Mouse (Mus musculus) G1E (cell line): Measurements from ENCODE around the gene St6gal1. TPM values are rescaled to one million over a fixed set of nuclear protein-coding genes. Genes with fewer than 3 reads are reported as not detected.

Source experiments
- ATAC-seq: 2 replicates; pipeline ENCODE4 v1.8.0; 2016; ENCODE audit warnings: mild to moderate bottlenecking; ENCODE audit not compliant: insufficient number of reproducible peaks, poor library complexity, low FRiP score, severe bottlenecking; ENCODE audit errors: extremely low read depth
- DNase-seq: peaks from one replicate; pipeline ENCODE4 v3.0.0; 2012; ENCODE audit warnings: low spot score
- H3K27me3 ChIP-seq: 2 replicates; pipeline ENCODE4 v1.6.1; 2012; ENCODE audit warnings: mild to moderate bottlenecking, low read length, inconsistent platforms; ENCODE audit not compliant: insufficient read depth
- H3K36me3 ChIP-seq: replicated peaks from 2 replicates; pipeline ENCODE3; 2012; ENCODE audit warnings: mild to moderate bottlenecking, inconsistent platforms
- H3K4me1 ChIP-seq: 2 replicates; pipeline ENCODE4 v1.6.1; 2012; ENCODE audit warnings: low read depth, low read length, inconsistent platforms, mixed read lengths; ENCODE audit not compliant: insufficient read depth
- H3K4me3 ChIP-seq: 2 replicates; pipeline ENCODE4 v1.5.1; 2012; ENCODE audit warnings: low read depth, mild to moderate bottlenecking, inconsistent platforms, low read length, moderate library complexity, mixed read lengths
- H3K9me3 ChIP-seq: replicated peaks from 2 replicates; pipeline ENCODE4 v1.6.1; 2012; ENCODE audit warnings: inconsistent platforms
- CTCF ChIP-seq: IDR thresholded peaks from 2 replicates; pipeline ENCODE4 v1.5.1; 2012; ENCODE audit warnings: low read depth, low read length, inconsistent platforms, mixed read lengths
- GATA1 ChIP-seq: IDR thresholded peaks from 2 replicates; pipeline ENCODE4 v1.6.1; 2012; ENCODE audit warnings: borderline replicate concordance, low read length, inconsistent platforms, mixed read lengths
- GATA2 ChIP-seq: IDR thresholded peaks from 2 replicates; pipeline ENCODE4 v1.6.1; 2012; ENCODE audit warnings: low read depth, low read length, inconsistent platforms, borderline replicate concordance
- POLR2AphosphoS5 ChIP-seq: IDR thresholded peaks from 2 replicates; pipeline ENCODE4 v1.6.1; 2012; ENCODE audit warnings: low read depth, low read length, inconsistent platforms; ENCODE audit not compliant: insufficient replicate concordance
- TAL1 ChIP-seq: conservative IDR thresholded peaks from 2 replicates; pipeline ENCODE4 v1.6.1; 2012; ENCODE audit warnings: low read depth, low read length, inconsistent platforms, mixed read lengths
- polyA plus RNA-seq: library from polyadenylated mRNA; stranded (reverse); fragments of >175 nt; gene quantifications from 2 replicates; pipeline ENCODE4 v1.2.3, GENCODE M21; 2012
- total RNA-seq, 2 experiments: library from RNA; stranded (forward) in 1 of 2; stranded (reverse) in 1 of 2; fragments of 200-1000 nt in 1 of 2; fragments of >200 nt in 1 of 2; fragmentation: Nextera tagmentation in 1 of 2; gene quantifications; 2 replicates each; pipeline ENCODE4 v1.2.3; 2014 to 2017

The St6gal1 gene
- total and polyA plus RNA-seq, 3 experiments: 0.24 to 4.0 (median 3.0) TPM

DNA sequence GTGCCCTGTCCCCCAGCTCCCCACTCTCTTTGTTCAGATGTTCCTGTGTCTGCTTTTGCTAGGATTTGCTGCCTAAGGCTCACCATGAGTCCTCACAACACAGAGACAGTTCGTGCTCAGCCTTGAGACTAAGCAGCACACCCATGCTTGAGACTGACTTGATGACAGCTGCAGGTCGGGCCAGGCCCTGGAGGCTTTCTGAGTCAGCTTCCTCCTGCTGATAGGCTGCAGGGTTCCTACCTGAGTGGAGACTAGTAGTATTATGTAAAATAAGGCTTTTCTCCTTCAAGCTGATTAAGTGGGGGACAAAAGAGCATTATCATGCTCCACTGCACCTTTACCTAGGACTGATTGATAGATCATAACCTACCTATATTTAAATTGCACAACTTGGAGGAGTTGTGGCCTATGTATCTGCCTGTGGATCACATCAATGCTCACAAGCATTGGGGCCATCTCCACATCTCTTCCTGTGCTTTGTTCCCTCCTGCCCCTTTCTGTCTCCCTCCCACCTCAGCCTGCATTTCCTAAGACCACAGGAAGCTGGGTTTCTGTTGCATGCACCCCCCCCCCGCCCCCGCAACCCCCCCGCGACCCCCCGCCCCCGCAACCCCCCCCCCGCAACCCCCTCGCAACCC, 37.7 kb downstream of the St6gal1 start:
- Histone ChIP-seq H3K36me3 (no peaks in the 10 kb centered on the region), H3K4me3 (no peak overlapping the region)
- no peak for DNase-seq

GRCm38 (mm10) chr16:23262846-23263245, 38.3 kb downstream of the St6gal1 start:
- Histone ChIP-seq H3K4me3 (no peak overlapping the region), H3K4me1 (no peaks in the 10 kb centered on the region), H3K27me3 (peaks cover 3% of the 10 kb centered on the region), H3K36me3 (no peaks in the 10 kb centered on the region), H3K9me3 (peaks cover 3% of the 10 kb centered on the region; the same call in 1 of the 2 replicates)
- ATAC-seq (no peak), DNase-seq (no peak)
- TF ChIP-seq GATA2: no peak
- TF ChIP-seq CTCF: no peak
- TF ChIP-seq POLR2AphosphoS5: no peak
- no peak for TF ChIP-seq TAL1
- TF ChIP-seq GATA1: no peak

More for the DNA sequence above, 37.7 kb downstream of the St6gal1 start:
- ATAC-seq: no peak
- Histone ChIP-seq H3K4me1 (no peaks in the 10 kb centered on the region), H3K27me3 (peaks cover 3% of the 10 kb centered on the region), H3K9me3 (peaks cover 3% of the 10 kb centered on the region; the same call in 1 of the 2 replicates)
- TF ChIP-seq TAL1 (no peak), POLR2AphosphoS5 (no peak), CTCF (no peak), GATA1 (no peak), GATA2 (no peak)

GRCm38 (mm10) chr16:23264999-23265398, 40.5 kb downstream of the St6gal1 start:
- Histone ChIP-seq H3K9me3 (peaks cover 3% of the 10 kb centered on the region; the same call in 1 of the 2 replicates), H3K4me3 (no peak overlapping the region), H3K27me3 (no peaks in the 10 kb centered on the region; the same call in 1 of the 2 replicates), H3K36me3 (no peaks in the 10 kb centered on the region), H3K4me1 (no peaks in the 10 kb centered on the region)
- no peak for TF ChIP-seq GATA2
- TF ChIP-seq TAL1: no peak
- TF ChIP-seq GATA1: no peak
- no peak for TF ChIP-seq CTCF
- TF ChIP-seq POLR2AphosphoS5: no peak
- ATAC-seq: no peak
- no peak for DNase-seq

- Histone ChIP-seq H3K4me1 (no peaks in the 10 kb centered on the region), H3K27me3 (no peaks in the 10 kb centered on the region; the same call in 1 of the 2 replicates), H3K36me3 (no peaks in the 10 kb centered on the region), H3K4me3 (no peak overlapping the region), H3K9me3 (peaks cover 3% of the 10 kb centered on the region; the same call in 1 of the 2 replicates)
- DNase-seq (no peak), ATAC-seq (no peak)
- TF ChIP-seq TAL1 (no peak), CTCF (no peak), POLR2AphosphoS5 (no peak), GATA1 (no peak), GATA2 (no peak)
Measured at GRCm38 (mm10) chr16:23265481-23265880, 40.9 kb downstream of the St6gal1 start.

- no peak for ATAC-seq
- Histone ChIP-seq H3K9me3 (peaks cover 3% of the 10 kb centered on the region; the same call in 1 of the 2 replicates), H3K4me1 (no peaks in the 10 kb centered on the region), H3K27me3 (no peaks in the 10 kb centered on the region; the same call in 1 of the 2 replicates), H3K36me3 (no peaks in the 10 kb centered on the region), H3K4me3 (no peak overlapping the region)
- no peak for DNase-seq
- TF ChIP-seq GATA2: no peak
- no peak for TF ChIP-seq POLR2AphosphoS5
- TF ChIP-seq TAL1: no peak
- TF ChIP-seq GATA1: no peak
- no peak for TF ChIP-seq CTCF
Measured at GRCm38 (mm10) chr16:23266293-23266692, 41.8 kb downstream of the St6gal1 start.

GRCm38 (mm10) chr16:23266896-23267295, 42.4 kb downstream of the St6gal1 start:
- no peak for ATAC-seq

More at GRCm38 (mm10) chr16:23266896-23267295, 42.4 kb downstream of the St6gal1 start:
- H3K4me1 ChIP-seq: no peaks in the 10 kb centered on the region
- peaks cover 3% of the 10 kb centered on the region; the same call in 1 of the 2 replicates for H3K9me3 ChIP-seq
- no peaks in the 10 kb centered on the region; the same call in 1 of the 2 replicates for H3K27me3 ChIP-seq
- no peaks in the 10 kb centered on the region for H3K36me3 ChIP-seq
- no peak for DNase-seq
- TF ChIP-seq GATA1 (no peak), POLR2AphosphoS5 (no peak), TAL1 (no peak)
- no peak overlapping the region for H3K4me3 ChIP-seq
